16 mouse cellular contexts compared by ENCODE assay signal in genomic region chr2:174121411-174121947, GRCm38 (mm10). TPM values are rescaled to one million over a fixed set of nuclear protein-coding genes. Genes with fewer than 3 reads are reported as not detected.
DNase-seq lines count a peak whose midpoint lies in the region; ATAC-seq and TF ChIP-seq lines count a peak whose summit lies in the region.
"Had no signal": no experiment of that assay in that cellular context is flagged by ENCODE, and none has a peak within 500 bp of the region (broad histone marks: within the 10 kb centered on the region; RNA-seq: fewer than 3 reads in every experiment).

No protein-coding gene starts in this region.

- TF ChIP-seq EP300 in lung, postnatal 0 days (IDR thresholded peaks at IDR 0.05) = no peak

- no peak overlapping the region for H3K27ac ChIP-seq in kidney, embryonic 16.5 days (ENCODE audit: low read length)
- no peak overlapping the region for H3K27ac ChIP-seq in kidney, adult 2 months (ENCODE audit: insufficient read depth, low read depth, low read length)
- no peak overlapping the region for H3K27ac ChIP-seq in lung, postnatal 0 days (ENCODE audit: low read length)
- H3K27ac ChIP-seq in limb, embryonic 10.5 days = no peak overlapping the region
- no peak overlapping the region for H3K27ac ChIP-seq in gastrocnemius, adult 2 months
- H3K27ac ChIP-seq: embryonic facial prominence, embryonic 15.5 days; layer of hippocampus, adult 2 months; liver, embryonic 13.5 days had no signal

- no peak for DNase-seq in kidney, adult 2 months
- DNase-seq in lung, postnatal 0 days (ENCODE audit: low spot score) = no peak
- DNase-seq in lung, postnatal 25 days (ENCODE audit: low spot score) = no peak
- DNase-seq in R1 (ENCODE audit: low read depth, low spot score) = peak; percentile 25
- DNase-seq in limb, embryonic 10.5 days (ENCODE audit: low spot score) = peak; percentile 24
- no peak for DNase-seq in gastrocnemius, adult 2 months
- DNase-seq: cerebellum, postnatal 10 days; gastrocnemius, postnatal 25 days; heart, postnatal 36 days; kidney, adult 9 months; liver, embryonic 13.5 days; thymus, postnatal 36 days had no signal

- peaks cover 48% of the 10 kb centered on the region for H3K36me3 ChIP-seq in kidney, embryonic 16.5 days (ENCODE audit: insufficient read depth, low read length)
- H3K36me3 ChIP-seq in kidney, adult 2 months (ENCODE audit: control insufficient read depth, insufficient read depth, low read length) = peaks cover 3% of the 10 kb centered on the region; the same call in 1 of the 2 replicates
- peaks cover 20% of the 10 kb centered on the region for H3K36me3 ChIP-seq in lung, postnatal 0 days (ENCODE audit: insufficient read depth, low read length)
- H3K36me3 ChIP-seq in limb, embryonic 10.5 days = peaks cover 81% of the 10 kb centered on the region

- intact Hi-C loops in gastrocnemius, adult 2 months (cut with DNase I) = no loop called here

- 73% methylated on average over 12 of the region's 12 CpGs for WGBS in kidney, embryonic 16.5 days
- 86% methylated on average over 12 of the region's 12 CpGs for WGBS in kidney, adult 2 months
- WGBS in lung, postnatal 0 days = 79% methylated on average over 12 of the region's 12 CpGs
- WGBS in limb, embryonic 10.5 days = 81% methylated on average over 12 of the region's 12 CpGs

- peaks cover 1% of the 10 kb centered on the region for H3K4me1 ChIP-seq in kidney, embryonic 16.5 days (ENCODE audit: insufficient read depth, low read length)
- H3K4me1 ChIP-seq in kidney, adult 2 months (ENCODE audit: control insufficient read depth, insufficient read depth, low read length) = no peaks in the 10 kb centered on the region
- no peaks in the 10 kb centered on the region for H3K4me1 ChIP-seq in lung, postnatal 0 days (ENCODE audit: insufficient read depth, low read depth, low read length)
- H3K4me1 ChIP-seq in limb, embryonic 10.5 days = peaks cover 6% of the 10 kb centered on the region
- H3K4me1 ChIP-seq: liver, embryonic 13.5 days had no signal

- no peaks in the 10 kb centered on the region for H3K27me3 ChIP-seq in kidney, embryonic 16.5 days (ENCODE audit: insufficient read depth, low read length)
- no peaks in the 10 kb centered on the region for H3K27me3 ChIP-seq in kidney, adult 2 months (replicated peaks; ENCODE audit: control insufficient read depth, insufficient read depth, low read length)
- H3K27me3 ChIP-seq in lung, postnatal 0 days (replicated peaks; ENCODE audit: insufficient read depth, low read length) = no peaks in the 10 kb centered on the region
- H3K27me3 ChIP-seq in limb, embryonic 10.5 days (ENCODE audit: low read depth, poor library complexity, severe bottlenecking) = no peaks in the 10 kb centered on the region
- H3K27me3 ChIP-seq: embryonic facial prominence, embryonic 15.5 days; liver, embryonic 13.5 days had no signal

- peaks cover 14% of the 10 kb centered on the region; the same call in 1 of the 2 replicates for H3K9me3 ChIP-seq in kidney, embryonic 16.5 days (ENCODE audit: low read length)
- H3K9me3 ChIP-seq in lung, postnatal 0 days (ENCODE audit: low read length) = no peaks in the 10 kb centered on the region
- peaks cover 3% of the 10 kb centered on the region; the same call in 1 of the 2 replicates for H3K9me3 ChIP-seq in limb, embryonic 10.5 days (replicated peaks)
- H3K9me3 ChIP-seq: embryonic facial prominence, embryonic 15.5 days; liver, embryonic 13.5 days had no signal

- no peak for TF ChIP-seq POLR2A in kidney, adult 2 months (IDR thresholded peaks at IDR 0.05; ENCODE audit: low read depth, low read length)

- no peak overlapping the region for H3K4me3 ChIP-seq in kidney, embryonic 16.5 days (ENCODE audit: low read length)
- no peak overlapping the region for H3K4me3 ChIP-seq in kidney, adult 2 months (ENCODE audit: insufficient read depth, low read depth, low read length)
- no peak overlapping the region for H3K4me3 ChIP-seq in lung, postnatal 0 days (ENCODE audit: low read depth, low read length)
- no peak overlapping the region for H3K4me3 ChIP-seq in limb, embryonic 10.5 days
- H3K4me3 ChIP-seq in gastrocnemius, adult 2 months = no peak overlapping the region
- H3K4me3 ChIP-seq: embryonic facial prominence, embryonic 15.5 days; layer of hippocampus, adult 2 months; liver, embryonic 13.5 days had no signal

- TF ChIP-seq CTCF in kidney, adult 2 months (conservative IDR thresholded peaks at IDR 0.05; ENCODE audit: insufficient read depth, insufficient read length, low read depth, low read length) = no peak
- TF ChIP-seq CTCF in lung, postnatal 0 days (IDR thresholded peaks at IDR 0.05) = no peak
- no peak for TF ChIP-seq CTCF in gastrocnemius, adult 2 months (IDR thresholded peaks at IDR 0.05)

- no peak overlapping the region for H3K4me2 ChIP-seq in kidney, embryonic 16.5 days (replicated peaks; ENCODE audit: low read depth, low read length)
- no peak overlapping the region for H3K4me2 ChIP-seq in lung, postnatal 0 days (replicated peaks; ENCODE audit: low read depth, low read length)
- H3K4me2 ChIP-seq: embryonic facial prominence, embryonic 15.5 days; heart, embryonic 11.5 days; liver, embryonic 13.5 days had no signal

- H3K9ac ChIP-seq in kidney, embryonic 16.5 days (replicated peaks; ENCODE audit: low read length) = no peak overlapping the region
- H3K9ac ChIP-seq in lung, postnatal 0 days (replicated peaks; ENCODE audit: low read depth) = no peak overlapping the region
- H3K9ac ChIP-seq: embryonic facial prominence, embryonic 15.5 days; liver, embryonic 13.5 days had no signal

- peak; percentile 40 for ATAC-seq in kidney, embryonic 16.5 days (ENCODE audit: low FRiP score, low TSS enrichment)
- peak; percentile 58 for ATAC-seq in lung, postnatal 0 days

RNA-seq across cellular contexts. Expression of gene Npepl1, which starts 11.3 kb away (rescaled TPM):
- polyA plus RNA-seq in kidney, embryonic 16.5 days (2015; fragmentation: Nextera tagmentation; extraction: Ambion mirVana) = 50.5 and 51.9 TPM in 2 replicates
- polyA plus RNA-seq in kidney, adult 2 months (2012; rRNA removed) = 91.6 and 110 TPM in 2 replicates
- 58.0 and 60.2 TPM in 2 replicates for polyA plus RNA-seq in lung, postnatal 0 days (2015; fragmentation: Nextera tagmentation; extraction: Ambion mirVana)
- polyA plus RNA-seq in limb, embryonic 10.5 days (2016; fragmentation: Nextera tagmentation; extraction: Ambion mirVana) = 29.7 and 36.2 TPM in 2 replicates
- total RNA-seq in gastrocnemius, adult 2 months (2021) = 10 to 100 TPM; 80.1 to 90.2 TPM

RNA-seq across cellular contexts. Expression of gene Stx16, which starts 45.4 kb away (rescaled TPM):
- 11.8 TPM in 2 replicates for polyA plus RNA-seq in kidney, embryonic 16.5 days (2015; fragmentation: Nextera tagmentation; extraction: Ambion mirVana)
- polyA plus RNA-seq in kidney, adult 2 months (2012; rRNA removed) = 24.3 and 31.9 TPM in 2 replicates
- 5.2 and 7.3 TPM in 2 replicates for polyA plus RNA-seq in lung, postnatal 0 days (2015; fragmentation: Nextera tagmentation; extraction: Ambion mirVana)
- 10.0 and 12.4 TPM in 2 replicates for polyA plus RNA-seq in limb, embryonic 10.5 days (2016; fragmentation: Nextera tagmentation; extraction: Ambion mirVana)
- total RNA-seq in gastrocnemius, adult 2 months (2021) = 10 to 100 TPM; 19.9 to 21.1 TPM

Comparison
In these comparisons a context has a peak if more than half of its experiments do, and no peak if none do; other contexts are left out.
1. DNase-seq: peak in R1 (single experiment) and limb, embryonic 10.5 days (single experiment); none in kidney, adult 2 months (single experiment), lung, postnatal 0 days (single experiment), lung, postnatal 25 days (single experiment) and gastrocnemius, adult 2 months (single experiment).